Mouse (Mus musculus) limb, embryonic 11.5 days (tissue): ENCODE measurements around the gene Itga11. TPM values are rescaled to one million over a fixed set of nuclear protein-coding genes. Genes with fewer than 3 reads are reported as not detected.

Experiments
- ATAC-seq: fragments of 200-750 bp; cut with Nextera tagmentation; 2 replicates; pipeline ENCODE4 v1.8.0; 2017; ENCODE audit warnings: low read depth; ENCODE audit not compliant: insufficient number of reproducible peaks, low FRiP score, low TSS enrichment
- DNase-seq: peaks from one replicate; pipeline ENCODE4 v3.0.0-alpha.2; 2015; ENCODE audit warnings: low spot score
- H3K27ac ChIP-seq: fragments of 300-500 bp; sonication (generic); replicated peaks from 2 replicates; pipeline ENCODE4 v1.5.1; 2014; ENCODE audit warnings: low read depth, mild to moderate bottlenecking, low read length
- H3K27me3 ChIP-seq: fragments of 300-500 bp; sonication (generic); 2 replicates; pipeline ENCODE4 v1.6.1; 2014; ENCODE audit warnings: mild to moderate bottlenecking, low read length, mixed read lengths; ENCODE audit not compliant: control insufficient read depth, insufficient read depth
- H3K36me3 ChIP-seq: fragments of 300-500 bp; sonication (generic); 2 replicates; pipeline ENCODE4 v1.6.1; 2014; ENCODE audit warnings: mild to moderate bottlenecking, low read length, moderate library complexity, mixed read lengths; ENCODE audit not compliant: control insufficient read depth, insufficient read depth
- H3K4me1 ChIP-seq: fragments of 300-500 bp; sonication (generic); 2 replicates; pipeline ENCODE4 v1.6.1; 2014; ENCODE audit warnings: low read length, mixed read lengths; ENCODE audit not compliant: control insufficient read depth, insufficient read depth
- H3K4me2 ChIP-seq: fragments of 300-500 bp; sonication (generic); 2 replicates; pipeline ENCODE4 v1.6.1; 2014; ENCODE audit warnings: low read depth, mild to moderate bottlenecking, moderate library complexity; ENCODE audit not compliant: severe bottlenecking
- H3K4me3 ChIP-seq: fragments of 300-500 bp; sonication (generic); 2 replicates; pipeline ENCODE4 v1.5.1; 2014; ENCODE audit warnings: low read depth, low read length
- H3K9ac ChIP-seq: fragments of 300-500 bp; sonication (generic); 2 replicates; pipeline ENCODE4 v1.6.1; 2014; ENCODE audit warnings: mild to moderate bottlenecking, low read length
- H3K9me3 ChIP-seq: fragments of 300-500 bp; sonication (generic); 2 replicates; pipeline ENCODE4 v1.6.1; 2016; ENCODE audit warnings: low read length; ENCODE audit not compliant: control insufficient read depth
- WGBS: fragments of 180-500 bp; shearing (Covaris S2); extraction: QIAGEN DNeasy Blood & Tissue Kit; methylation state at CpG from one replicate; pipeline ENCODE4 v1.1.7; 2014; 5-methylcytosine and 5-hydroxymethylcytosine counted together
- polyA plus RNA-seq: library from polyadenylated mRNA; unstranded; fragments of >200 nt; fragmentation: Nextera tagmentation; extraction: Ambion mirVana; gene quantifications from 2 replicates; pipeline ENCODE4 v1.2.1, GENCODE M21; 2014

Gene Itga11
- 3.5 and 4.2 TPM in 2 replicates for polyA plus RNA-seq

DNA sequence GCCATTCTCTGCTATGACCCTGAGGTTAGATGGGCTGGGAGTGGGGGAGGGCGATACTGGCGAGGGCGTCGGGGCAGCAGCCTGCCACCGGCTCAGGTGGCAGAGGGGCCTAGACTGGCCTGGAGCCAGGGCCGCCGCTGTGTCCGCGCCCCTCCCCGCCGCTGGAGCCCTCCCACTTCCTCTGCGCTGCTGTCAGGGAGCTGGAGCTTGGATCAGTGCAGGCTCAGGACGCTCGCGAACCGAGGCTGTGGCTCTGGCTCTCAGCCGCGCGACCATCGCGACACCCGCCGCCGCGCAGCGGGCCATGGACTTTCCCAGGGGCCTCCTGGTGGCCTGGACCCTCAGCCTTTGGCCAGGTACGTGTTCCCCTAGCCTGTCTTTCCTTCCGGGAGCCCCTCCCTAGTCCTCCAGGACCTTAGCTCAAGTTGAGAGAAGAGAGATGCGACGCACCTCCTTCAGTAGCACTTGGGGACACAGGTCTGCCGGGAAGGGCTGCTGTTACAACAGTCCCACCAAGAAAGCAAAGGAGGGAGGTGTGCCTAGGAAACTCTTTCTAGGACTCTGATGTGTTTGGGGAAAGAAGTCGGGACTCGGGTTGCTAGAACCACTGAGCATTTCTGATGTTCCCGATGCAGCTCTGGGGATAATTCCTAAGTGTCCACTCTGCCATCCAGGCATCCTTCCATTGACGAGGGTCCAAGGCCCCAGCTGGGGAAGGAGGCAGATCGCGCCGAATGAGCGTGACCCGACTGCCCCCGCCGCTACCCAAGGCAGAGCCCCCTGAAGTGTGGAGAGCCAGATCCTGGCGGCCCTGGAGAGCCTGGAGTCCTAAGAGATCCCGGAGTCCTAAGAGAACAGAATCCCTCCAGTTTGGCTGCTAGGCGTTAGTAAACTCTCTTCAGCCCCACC lies at the start of gene Itga11:
Gene Itga11 (plus strand): TSS at position 186 of the 909 bp plus-strand sequence.
- peak within 1 kb of the TSS; percentile 75 for H3K4me2 ChIP-seq
- peaks cover 18% of the 10 kb centered on the region for H3K4me1 ChIP-seq
- DNase-seq (peak; percentile 75), ATAC-seq (peak; percentile 71; the same call in 1 of the 2 replicates)
- H3K36me3 ChIP-seq: no peaks in the 10 kb centered on the region
- WGBS: 1% methylated on average over 43 of the region's 45 CpGs
- H3K27ac ChIP-seq: no peak within 1 kb of the TSS
- peak within 1 kb of the TSS; percentile 41 for H3K9ac ChIP-seq
- no peaks in the 10 kb centered on the region for H3K9me3 ChIP-seq
- H3K27me3 ChIP-seq: peaks cover 8% of the 10 kb centered on the region; the same call in 1 of the 2 replicates
- H3K4me3 ChIP-seq: peak within 1 kb of the TSS; percentile 29

DNA sequence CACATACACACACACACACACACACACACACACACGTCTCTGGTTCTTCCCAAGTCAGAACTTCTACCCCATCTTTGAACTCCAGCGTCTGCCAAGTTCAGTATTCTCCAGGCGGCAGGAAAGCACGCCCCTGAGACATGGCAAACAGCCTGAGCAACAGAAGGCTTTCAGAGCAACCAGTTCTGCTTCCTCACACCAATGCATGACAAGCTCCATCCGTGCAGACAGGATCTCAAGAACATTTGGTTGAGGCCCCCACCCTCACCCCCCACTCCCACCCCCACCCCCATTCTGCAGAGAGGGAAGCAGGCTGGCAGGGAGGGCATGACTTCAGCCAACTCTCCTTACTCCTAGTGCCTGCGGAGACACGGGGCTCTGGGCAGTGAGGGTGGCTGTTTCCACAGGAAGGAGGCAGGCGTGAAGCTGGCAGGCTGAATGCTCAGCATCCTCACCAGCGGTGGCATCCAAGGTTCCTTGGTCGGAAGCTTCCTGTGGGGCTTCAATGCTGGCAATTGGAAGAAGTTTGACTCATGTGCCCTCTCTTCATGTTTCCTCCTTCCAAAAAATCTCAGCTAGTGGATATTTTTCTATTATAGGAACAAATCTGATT lies 46.9 kb upstream of the Itga11 start:
- ATAC-seq: no peak
- WGBS: 68% methylated on average over 10 of the region's 10 CpGs
- H3K4me1 ChIP-seq: no peaks in the 10 kb centered on the region
- H3K9ac ChIP-seq: no peak overlapping the region
- no peak overlapping the region for H3K27ac ChIP-seq
- no peak overlapping the region for H3K4me2 ChIP-seq
- DNase-seq: no peak
- no peak overlapping the region for H3K4me3 ChIP-seq
- H3K9me3 ChIP-seq: no peaks in the 10 kb centered on the region
- H3K27me3 ChIP-seq: no peaks in the 10 kb centered on the region
- no peaks in the 10 kb centered on the region for H3K36me3 ChIP-seq

DNA sequence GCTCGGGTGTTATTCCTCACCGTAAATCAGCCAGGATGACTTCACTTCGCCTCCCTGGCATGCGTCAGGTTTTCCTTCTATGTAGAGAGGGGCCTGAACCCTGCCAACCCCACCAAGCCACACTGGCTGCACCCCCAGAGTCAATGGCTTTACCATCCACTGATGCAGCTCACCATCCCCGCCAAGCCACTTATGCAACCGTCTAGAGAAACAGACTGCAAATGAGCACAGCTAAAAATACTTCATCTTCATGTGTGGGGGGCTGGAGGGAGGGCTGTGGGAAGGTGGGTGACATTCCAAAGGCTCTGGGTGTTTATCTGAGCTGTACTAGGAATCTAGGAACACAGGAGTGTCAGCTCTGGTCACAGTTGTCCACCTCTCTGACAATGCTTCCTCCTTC lies 45.2 kb upstream of the Itga11 start:
- Histone ChIP-seq H3K4me2 (no peak overlapping the region), H3K9me3 (no peaks in the 10 kb centered on the region), H3K27me3 (no peaks in the 10 kb centered on the region), H3K4me3 (no peak overlapping the region), H3K36me3 (no peaks in the 10 kb centered on the region), H3K9ac (0 out of 2 replicates have a peak overlapping the region, but pooled peaks have one; percentile 9), H3K27ac (no peak overlapping the region), H3K4me1 (no peaks in the 10 kb centered on the region)
- WGBS: 68% methylated on average over 6 of the region's 6 CpGs
- ATAC-seq (no peak), DNase-seq (no peak)

DNA sequence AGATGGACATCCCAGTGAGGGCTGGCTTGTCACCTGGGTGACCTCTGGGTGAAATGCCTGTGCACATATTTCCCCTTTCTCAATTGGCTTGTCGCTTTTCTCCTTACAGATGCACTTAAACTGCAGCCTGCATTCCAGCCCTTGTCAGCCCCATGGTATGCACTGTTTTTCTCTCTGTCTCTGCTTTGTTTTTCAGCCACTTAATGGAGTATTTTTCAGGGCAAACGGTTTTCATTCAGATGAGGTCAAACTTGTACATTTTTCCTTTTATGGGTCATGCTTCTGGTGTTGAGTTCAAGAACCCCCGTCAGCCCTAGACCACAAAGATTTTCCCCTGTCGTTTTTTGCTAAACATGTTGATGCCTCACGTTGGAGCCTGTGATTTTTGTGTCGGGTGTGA lies 39.6 kb upstream of the Itga11 start:
- H3K27me3 ChIP-seq: no peaks in the 10 kb centered on the region
- no peak overlapping the region for H3K4me3 ChIP-seq
- 62% methylated on average over 6 of the region's 6 CpGs for WGBS
- DNase-seq: no peak
- no peak overlapping the region for H3K27ac ChIP-seq
- H3K4me2 ChIP-seq: no peak overlapping the region
- no peak overlapping the region for H3K9ac ChIP-seq
- no peaks in the 10 kb centered on the region for H3K9me3 ChIP-seq
- no peaks in the 10 kb centered on the region for H3K36me3 ChIP-seq
- ATAC-seq: no peak
- H3K4me1 ChIP-seq: no peaks in the 10 kb centered on the region

DNA sequence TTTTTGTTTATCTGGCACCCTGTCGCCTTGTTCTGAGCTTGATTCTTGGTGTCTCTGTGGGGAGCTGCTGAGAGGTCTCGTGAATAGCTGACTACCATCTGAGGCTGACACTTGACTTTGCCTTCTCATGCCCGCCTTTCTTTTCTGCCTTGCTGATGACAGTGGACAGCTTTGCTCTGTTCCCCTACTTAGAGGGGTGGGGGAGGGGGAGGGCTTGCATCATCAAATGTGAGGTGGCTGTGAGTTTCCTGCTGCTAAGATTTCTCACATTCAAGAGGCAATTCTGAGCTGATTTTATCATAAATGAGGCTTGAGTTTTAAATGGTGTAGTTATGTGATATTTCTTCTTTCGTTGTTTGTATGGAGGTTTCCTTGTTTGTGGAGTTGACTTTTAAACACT lies 37.9 kb upstream of the Itga11 start:
- ATAC-seq (no peak), DNase-seq (no peak)
- WGBS: 77% methylated on average over 4 of the region's 4 CpGs
- H3K4me1 ChIP-seq: peaks cover 2% of the 10 kb centered on the region
- no peaks in the 10 kb centered on the region for H3K36me3 ChIP-seq
- H3K9ac ChIP-seq: no peak overlapping the region
- no peaks in the 10 kb centered on the region for H3K9me3 ChIP-seq
- no peaks in the 10 kb centered on the region for H3K27me3 ChIP-seq
- no peak overlapping the region for H3K4me2 ChIP-seq
- H3K27ac ChIP-seq: no peak overlapping the region
- H3K4me3 ChIP-seq: no peak overlapping the region

DNA sequence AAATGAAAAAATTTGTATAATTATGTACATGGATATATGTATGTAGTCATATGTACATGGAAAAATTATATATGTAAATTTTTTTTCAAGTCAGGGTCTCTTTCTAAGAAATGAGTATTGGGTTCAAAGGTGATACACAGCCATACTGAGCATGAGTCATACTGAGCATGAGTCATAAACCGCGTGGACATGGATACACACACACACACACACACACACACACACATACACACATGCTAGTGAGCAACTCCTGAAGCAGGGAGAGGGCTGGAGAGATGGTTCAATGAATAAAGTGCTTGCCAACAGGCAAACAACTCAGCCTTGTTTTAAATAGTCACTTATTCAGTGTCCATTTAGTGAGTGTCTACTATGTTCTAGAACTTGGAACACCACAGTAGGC lies 37.4 kb upstream of the Itga11 start:
- Histone ChIP-seq H3K27ac (no peak overlapping the region), H3K36me3 (no peaks in the 10 kb centered on the region), H3K27me3 (no peaks in the 10 kb centered on the region), H3K9me3 (no peaks in the 10 kb centered on the region), H3K4me3 (no peak overlapping the region), H3K4me1 (peaks cover 4% of the 10 kb centered on the region), H3K4me2 (no peak overlapping the region), H3K9ac (no peak overlapping the region)
- DNase-seq (no peak), ATAC-seq (no peak)
- 87% methylated on average over 2 of the region's 2 CpGs for WGBS

DNA sequence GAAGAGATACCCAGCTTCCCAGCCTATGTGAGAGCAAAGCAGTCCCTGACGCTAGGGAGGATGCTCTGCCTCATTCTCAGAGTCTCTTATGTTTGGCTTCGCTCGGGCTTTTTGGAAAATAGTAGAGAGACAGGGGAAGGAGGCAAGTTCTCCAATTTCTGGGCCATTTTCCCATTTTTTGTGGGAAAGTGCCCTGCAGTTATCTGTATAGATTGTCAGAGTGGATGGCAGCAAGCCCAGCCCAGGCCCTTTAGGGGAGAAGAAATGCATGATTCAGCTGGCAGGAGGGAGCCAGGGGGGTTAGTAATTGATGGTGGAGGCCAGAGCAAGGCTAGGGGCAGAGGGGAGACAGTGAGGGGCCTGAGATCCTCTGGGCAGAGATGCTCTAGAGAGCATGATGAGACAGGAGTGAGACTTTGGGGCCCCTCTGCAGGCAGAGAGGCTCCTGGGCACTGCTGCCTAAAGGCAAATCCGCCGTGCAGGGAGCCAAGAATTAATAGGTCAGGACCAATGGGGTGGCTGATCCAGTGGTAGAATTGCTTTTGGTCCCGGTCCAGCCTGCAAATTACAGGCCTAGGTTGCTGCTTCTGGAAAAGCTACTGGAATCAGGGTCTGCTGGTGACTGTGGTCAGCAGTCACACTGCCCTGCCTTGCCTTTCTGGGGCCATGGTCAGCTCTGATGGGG lies 31.8 kb upstream of the Itga11 start:
- H3K27ac ChIP-seq: no peak overlapping the region
- 80% methylated on average over 6 of the region's 6 CpGs for WGBS
- no peaks in the 10 kb centered on the region for H3K27me3 ChIP-seq
- no peaks in the 10 kb centered on the region for H3K36me3 ChIP-seq
- DNase-seq (no peak), ATAC-seq (no peak)
- H3K4me3 ChIP-seq: no peak overlapping the region
- H3K4me2 ChIP-seq: no peak overlapping the region
- H3K9ac ChIP-seq: no peak overlapping the region
- H3K9me3 ChIP-seq: no peaks in the 10 kb centered on the region
- H3K4me1 ChIP-seq: peaks cover 15% of the 10 kb centered on the region

DNA sequence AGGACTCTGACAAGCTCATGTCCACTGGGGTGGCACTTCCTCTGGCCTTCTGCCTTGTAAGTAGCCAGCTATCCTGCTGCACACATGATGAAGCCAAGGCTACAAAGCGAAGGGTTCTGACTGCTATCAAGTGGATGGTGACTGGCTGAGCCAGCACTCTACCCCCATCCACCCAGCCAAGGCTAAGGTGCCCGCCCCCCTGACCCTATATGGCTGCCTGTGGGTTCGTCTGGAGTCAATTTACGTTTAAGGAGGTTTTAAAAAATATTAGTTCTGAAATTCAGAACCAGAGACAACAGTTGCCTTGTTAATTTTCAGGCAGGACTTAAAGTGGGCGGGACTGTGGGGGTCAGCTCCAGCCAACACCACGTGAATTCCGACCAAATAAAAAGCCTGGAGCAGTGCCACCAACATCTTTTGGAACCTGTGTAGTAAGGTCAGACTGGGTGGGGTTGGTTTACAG lies 30.9 kb upstream of the Itga11 start:
- Histone ChIP-seq H3K27ac (no peak overlapping the region; the same call in 1 of the 2 replicates), H3K4me2 (no peak overlapping the region), H3K9ac (no peak overlapping the region), H3K4me1 (peaks cover 15% of the 10 kb centered on the region), H3K4me3 (no peak overlapping the region), H3K9me3 (no peaks in the 10 kb centered on the region), H3K27me3 (no peaks in the 10 kb centered on the region), H3K36me3 (no peaks in the 10 kb centered on the region)
- 30% methylated on average over 7 of the region's 7 CpGs for WGBS
- ATAC-seq: peak; percentile 72; the same call in 1 of the 2 replicates
- peak; percentile 51 for DNase-seq
